Mouse (Mus musculus) right cerebral cortex, adult 18-20 months (tissue): ENCODE results near the gene Insr.

Source experiments
- DNase-seq: peaks from one replicate; pipeline ENCODE4 v3.0.0; 2022; ENCODE audit warnings: mixed read lengths

The Insr gene

GRCm38 (mm10) chr8:3273799-3274198 is 5.6 kb downstream of the Insr start:
- no peak for DNase-seq

- no peak for DNase-seq
These were observed 12.0 kb downstream of the Insr start for GRCm38 (mm10) chr8:3267449-3267761.

- no peak for DNase-seq
These were observed 12.6 kb downstream of the Insr start for GRCm38 (mm10) chr8:3266686-3267448.

- no peak for DNase-seq
These were observed 14.2 kb downstream of the Insr start for GRCm38 (mm10) chr8:3265182-3265581.

GRCm38 (mm10) chr8:3262779-3263178 is 16.6 kb downstream of the Insr start:
- no peak for DNase-seq

- no peak for DNase-seq
These were observed 18.3 kb downstream of the Insr start for GRCm38 (mm10) chr8:3261101-3261500.

- DNase-seq, result no peak
These were observed 19.1 kb downstream of the Insr start for GRCm38 (mm10) chr8:3260127-3260811.

GRCm38 (mm10) chr8:3256147-3256940 is 23.1 kb downstream of the Insr start:
- no peak for DNase-seq

GRCm38 (mm10) chr8:3255321-3255720 is 24.1 kb downstream of the Insr start:
- no peak for DNase-seq

- no peak for DNase-seq
These were observed 26.2 kb downstream of the Insr start for GRCm38 (mm10) chr8:3253179-3253578.

GRCm38 (mm10) chr8:3252665-3253064 is 26.8 kb downstream of the Insr start:
- DNase-seq, result no peak

- DNase-seq, result no peak
These were observed 28.3 kb downstream of the Insr start for GRCm38 (mm10) chr8:3251101-3251500.

- DNase-seq, result no peak
These were observed 29.5 kb downstream of the Insr start for GRCm38 (mm10) chr8:3249886-3250285.

- no peak for DNase-seq
These were observed 30.7 kb downstream of the Insr start for GRCm38 (mm10) chr8:3248704-3249103.

- DNase-seq, result no peak
These were observed 32.3 kb downstream of the Insr start for GRCm38 (mm10) chr8:3247129-3247528.

GRCm38 (mm10) chr8:3243229-3243628 is 36.2 kb downstream of the Insr start:
- DNase-seq, result no peak

GRCm38 (mm10) chr8:3240725-3241124 is 38.7 kb downstream of the Insr start:
- no peak for DNase-seq

- no peak for DNase-seq
These were observed 39.8 kb downstream of the Insr start for GRCm38 (mm10) chr8:3239641-3240040.

- DNase-seq, result no peak
These were observed 40.6 kb downstream of the Insr start for GRCm38 (mm10) chr8:3238792-3239191.

GRCm38 (mm10) chr8:3237319-3237718 is 42.1 kb downstream of the Insr start:
- DNase-seq, result no peak

- DNase-seq, result no peak
These were observed 43.1 kb downstream of the Insr start for GRCm38 (mm10) chr8:3236277-3236676.

GRCm38 (mm10) chr8:3234569-3234968 is 44.8 kb downstream of the Insr start:
- DNase-seq, result no peak

- DNase-seq, result no peak
These were observed 46.8 kb downstream of the Insr start for GRCm38 (mm10) chr8:3232601-3233000.
